ENCODE assay signal across 26 mouse cellular contexts in genomic region chr14:56830491-56831045, GRCm38 (mm10). TPM values are rescaled to one million over a fixed set of nuclear protein-coding genes. Genes with fewer than 3 reads are reported as not detected.
DNase-seq lines count a peak whose midpoint lies in the region; TF ChIP-seq lines count a peak whose summit lies in the region.
"Had no signal": no experiment of that assay in that cellular context is flagged by ENCODE, and none has a peak within 500 bp of the region (broad histone marks: within the 10 kb centered on the region; RNA-seq: fewer than 3 reads in every experiment).

No protein-coding gene starts in this region.

- peak; percentile 57 to 60 for DNase-seq in spleen, postnatal 36 days (ENCODE audit: low spot score in 2 of 2)
- no peak for DNase-seq in spleen, postnatal 14 days (ENCODE audit: low spot score in 2 of 2)
- DNase-seq in CH12.LX (ENCODE audit: extremely low read depth) (peak; percentile 63), R1 (ENCODE audit: low read depth, low spot score) (peak; percentile 88)
- peak; percentile 70 for DNase-seq in splenic B cell, adult 2 months (ENCODE audit: low read depth, low spot score)
- DNase-seq in neural tube, embryonic 10.5 days (ENCODE audit: extremely low spot score, low spot score): no peak
- DNase-seq in kidney, adult 2 months: no peak
- DNase-seq in kidney, adult 9 months: no peak
- DNase-seq: adrenal gland, adult 8-10 months; adrenal gland, postnatal 25 days; cerebellum, adult 11-12 months; cerebellum, adult 8-10 months; cerebellum, postnatal 10 days; cerebellum, postnatal 36 days; embryo, embryonic 11 days; gastrocnemius, postnatal 10 days; gastrocnemius, postnatal 36 days; heart, adult 2 months had no signal

- H3K79me2 ChIP-seq in CH12.LX (replicated peaks; ENCODE audit: control insufficient read depth, extremely low read depth, insufficient read depth, poor library complexity, severe bottlenecking): no peaks in the 10 kb centered on the region

- no peaks in the 10 kb centered on the region for H3K36me3 ChIP-seq in CH12.LX (replicated peaks in 1 of 2; ENCODE audit: control insufficient read depth in 1 of 2, insufficient read depth in 1 of 2, low read length in 1 of 2)
- H3K36me3 ChIP-seq in splenic B cell, adult 2 months (ENCODE audit: control insufficient read depth, insufficient read depth, low read length, poor library complexity, severe bottlenecking): no peaks in the 10 kb centered on the region
- no peaks in the 10 kb centered on the region for H3K36me3 ChIP-seq in kidney, adult 2 months (ENCODE audit: control insufficient read depth, insufficient read depth, low read length)
- H3K36me3 ChIP-seq: embryonic facial prominence, embryonic 10.5 days; embryonic facial prominence, embryonic 13.5 days; forebrain, embryonic 12.5 days; G1E; heart, embryonic 10.5 days; hindbrain, embryonic 13.5 days; intestine, embryonic 15.5 days had no signal

- TF ChIP-seq POLR2A in CH12.LX (IDR thresholded peaks at IDR 0.05; ENCODE audit: low read depth, low read length): no peak
- no peak for TF ChIP-seq POLR2A in kidney, adult 2 months (IDR thresholded peaks at IDR 0.05; ENCODE audit: low read depth, low read length)

- no peak overlapping the region for H3K4me2 ChIP-seq in CH12.LX (ENCODE audit: insufficient read depth, low read depth, poor library complexity, severe bottlenecking)
- H3K4me2 ChIP-seq: embryonic facial prominence, embryonic 13.5 days; forebrain, embryonic 12.5 days; hindbrain, embryonic 13.5 days; intestine, embryonic 15.5 days had no signal

- no peak for TF ChIP-seq RAD21 in CH12.LX (IDR thresholded peaks at IDR 0.05; ENCODE audit: low read depth, low read length)

- TF ChIP-seq CTCF in CH12.LX (conservative IDR thresholded peaks at IDR 0.05 in 1 of 2, IDR thresholded peaks at IDR 0.05 in 1 of 2; ENCODE audit: low read depth in 2 of 2, low read length in 2 of 2): no peak
- no peak for TF ChIP-seq CTCF in kidney, adult 2 months (conservative IDR thresholded peaks at IDR 0.05; ENCODE audit: insufficient read depth, insufficient read length, low read depth, low read length)

- peak; percentile 52; the same call in 1 of the 2 replicates for TF ChIP-seq EP300 in CH12.LX (IDR thresholded peaks at IDR 0.05; ENCODE audit: low read length)

- H3K4me1 ChIP-seq in CH12.LX (ENCODE audit: control insufficient read depth in 1 of 2, insufficient read depth in 2 of 2): peaks cover 5 to 23% of the 10 kb centered on the region in 2 experiments
- no peaks in the 10 kb centered on the region for H3K4me1 ChIP-seq in kidney, adult 2 months (ENCODE audit: control insufficient read depth, insufficient read depth, low read length)
- H3K4me1 ChIP-seq: embryonic facial prominence, embryonic 10.5 days; forebrain, embryonic 12.5 days; heart, embryonic 10.5 days; hindbrain, embryonic 13.5 days; intestine, embryonic 15.5 days had no signal

- peaks cover 5% of the 10 kb centered on the region for H3K9me3 ChIP-seq in CH12.LX (replicated peaks; ENCODE audit: low read length)
- H3K9me3 ChIP-seq: embryonic facial prominence, embryonic 13.5 days; forebrain, embryonic 12.5 days; heart, embryonic 10.5 days; hindbrain, embryonic 13.5 days; intestine, embryonic 15.5 days had no signal

- dilution Hi-C loops in CH12.LX (cut with MboI; ENCODE audit: extremely low pct_ligation_motif_present, extremely low pct_unique_long_range_greater_than_20kb, low sequenced_read_pairs): no loop called here

- no peaks in the 10 kb centered on the region for H3K27me3 ChIP-seq in CH12.LX (replicated peaks)
- no peaks in the 10 kb centered on the region for H3K27me3 ChIP-seq in splenic B cell, adult 2 months (ENCODE audit: control insufficient read depth, insufficient read depth, low read length, poor library complexity, severe bottlenecking)
- no peaks in the 10 kb centered on the region for H3K27me3 ChIP-seq in kidney, adult 2 months (replicated peaks; ENCODE audit: control insufficient read depth, insufficient read depth, low read length)
- H3K27me3 ChIP-seq: embryonic facial prominence, embryonic 13.5 days; forebrain, embryonic 12.5 days; hindbrain, embryonic 13.5 days; intestine, embryonic 15.5 days had no signal

- in situ Hi-C loops in CH12.LX (cut with MboI; ENCODE audit: low pct_ligation_motif_present, low pct_unique_long_range_greater_than_20kb, low sequenced_read_pairs): loop anchor here (5.0 kb wide), 1 partner anchor 47 kb away; no protein-coding TSS in a partner anchor

- peak overlapping the region; percentile 7; the same call in 1 of the 2 replicates for H3K27ac ChIP-seq in CH12.LX (ENCODE audit: insufficient read depth, low read depth)
- H3K27ac ChIP-seq in kidney, adult 2 months (ENCODE audit: insufficient read depth, low read depth, low read length): no peak overlapping the region
- H3K27ac ChIP-seq: embryonic facial prominence, embryonic 10.5 days; embryonic facial prominence, embryonic 13.5 days; forebrain, embryonic 12.5 days; heart, adult 2 months; heart, embryonic 10.5 days; hindbrain, embryonic 13.5 days; intestine, embryonic 15.5 days had no signal

- H3K9ac ChIP-seq in CH12.LX (ENCODE audit: insufficient read depth, low read depth): no peak overlapping the region
- H3K9ac ChIP-seq: embryonic facial prominence, embryonic 13.5 days; forebrain, embryonic 12.5 days; hindbrain, embryonic 13.5 days; intestine, embryonic 15.5 days had no signal

- no peak overlapping the region for H3K4me3 ChIP-seq in CH12.LX (replicated peaks in 1 of 3; ENCODE audit: low read depth in 2 of 3, low read length in 2 of 3, poor library complexity in 1 of 3)
- H3K4me3 ChIP-seq in kidney, adult 2 months (ENCODE audit: insufficient read depth, low read depth, low read length): no peak overlapping the region
- H3K4me3 ChIP-seq: embryonic facial prominence, embryonic 10.5 days; embryonic facial prominence, embryonic 13.5 days; erythroblast, embryonic 14.5 days; forebrain, embryonic 12.5 days; heart, adult 2 months; heart, embryonic 10.5 days; hindbrain, embryonic 13.5 days; intestine, embryonic 15.5 days had no signal

TF ChIP-seq in CH12.LX, 34 proteins besides CTCF, POLR2A, EP300 and RAD21:
- TF ChIP-seq JUN (IDR thresholded peaks at IDR 0.05; ENCODE audit: insufficient read depth, low read depth, low read length) (peak; percentile 5; the same call in 1 of the 2 replicates), JUND (conservative IDR thresholded peaks at IDR 0.05; ENCODE audit: low read depth, low read length) (0 out of 2 replicates have a peak, but pooled peaks have one; percentile 9), KAT2A (IDR thresholded peaks at IDR 0.05; ENCODE audit: insufficient replicate concordance, low read length) (no peak), ZKSCAN1 (IDR thresholded peaks at IDR 0.05; ENCODE audit: borderline replicate concordance, low read depth, low read length) (no peak), ELF1 (IDR thresholded peaks at IDR 0.05; ENCODE audit: low read depth, low read length) (no peak), MAZ (IDR thresholded peaks at IDR 0.05; ENCODE audit: low read depth, low read length) (no peak)

RNA-seq across cellular contexts. Expression of gene Zmym5, which starts 19.1 kb away (rescaled TPM):
- total RNA-seq in CH12.LX (2012; rRNA removed) (6.0 and 6.5 TPM in 2 replicates), CH12.LX (2014; rRNA removed) (12.1 and 15.5 TPM in 2 replicates)
- 13.2 and 13.8 TPM in 2 replicates for polyA plus RNA-seq in CH12.LX (2012; ENCODE audit: insufficient read length, low read depth)
- 7.1 and 8.4 TPM in 2 replicates for polyA plus RNA-seq in kidney, adult 2 months (2012; rRNA removed)

RNA-seq across cellular contexts. Expression of gene Pspc1, which starts 52.5 kb away (rescaled TPM):
- total RNA-seq in CH12.LX (2012; rRNA removed) (45.7 and 46.9 TPM in 2 replicates), CH12.LX (2014; rRNA removed) (42.5 and 47.7 TPM in 2 replicates)
- 125 and 134 TPM in 2 replicates for polyA plus RNA-seq in CH12.LX (2012; ENCODE audit: insufficient read length, low read depth)
- 4.1 TPM in 2 replicates for polyA plus RNA-seq in kidney, adult 2 months (2012; rRNA removed)

RNA-seq across cellular contexts. Expression of gene Zmym2, which starts 55.9 kb away (rescaled TPM):
- total RNA-seq in CH12.LX (2012; rRNA removed) (13.4 and 15.1 TPM in 2 replicates), CH12.LX (2014; rRNA removed) (21.1 and 23.0 TPM in 2 replicates)
- 34.9 and 40.5 TPM in 2 replicates for polyA plus RNA-seq in CH12.LX (2012; ENCODE audit: insufficient read length, low read depth)
- polyA plus RNA-seq in kidney, adult 2 months (2012; rRNA removed): 7.6 and 9.5 TPM in 2 replicates

Comparison
In these comparisons a context has a peak if more than half of its experiments do, and no peak if none do; other contexts are left out.
1. DNase-seq: peak in spleen, postnatal 36 days (2 of 2), CH12.LX (single experiment), R1 (single experiment) and splenic B cell, adult 2 months (single experiment); none in spleen, postnatal 14 days (0 of 2), neural tube, embryonic 10.5 days (single experiment), kidney, adult 2 months (single experiment) and kidney, adult 9 months (single experiment).
2. RNA of gene Pspc1, which starts 52.5 kb away (polyA plus RNA-seq): 125 to 134 TPM in CH12.LX; 4.1 TPM in kidney, adult 2 months; every median in the first group is over 10 times any median in the second.